Mouse (Mus musculus): ENCODE measurements around the gene Bcl9.

DNA sequence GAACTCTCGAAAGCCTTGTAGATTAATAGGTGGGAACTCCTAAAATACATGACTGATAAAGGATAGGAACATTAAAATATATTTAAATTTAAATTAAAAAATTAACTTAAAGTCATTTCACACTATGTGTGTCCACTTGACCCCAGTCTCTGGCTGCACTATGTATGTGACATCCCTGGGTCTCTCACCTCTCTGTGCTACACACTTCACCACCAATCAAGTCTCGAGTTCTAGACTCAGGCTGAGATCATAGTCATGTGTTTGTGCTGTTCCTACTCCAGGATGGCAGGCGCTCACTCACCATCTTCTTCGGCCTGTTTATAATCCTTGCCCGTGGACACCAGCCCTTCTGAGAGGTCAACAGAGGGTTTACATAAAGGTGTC is 41.5 kb upstream of the Bcl9 start:
- TF ChIP-seq CTCF (IDR thresholded peaks at IDR 0.05; ENCODE audit: control insufficient read depth, insufficient read depth, insufficient replicate concordance, low read depth, low read length) (no peak), POLR2A (IDR thresholded peaks at IDR 0.05; ENCODE audit: control insufficient read depth, low read depth, low read length) (no peak)
